Mouse (Mus musculus): ENCODE data around the gene Antxrl. TPM values are rescaled to one million over a fixed set of nuclear protein-coding genes. Genes with fewer than 3 reads are reported as not detected.

The Antxrl gene
- not detected for polyA plus RNA-seq (2017; shearing (Covaris generic))

GRCm38 (mm10) chr14:34052516-34052915 is at the start of gene Antxrl:
Antxrl (plus strand) TSS chr14:34052707.
- ATAC-seq: no peak

- ATAC-seq: no peak
These were observed 37.4 kb upstream of the Antxrl start, which contains the start of gene Gm30083 for GRCm38 (mm10) chr14:34015063-34015462. Gm30083 (minus strand) TSS chr14:34015182.

DNA sequence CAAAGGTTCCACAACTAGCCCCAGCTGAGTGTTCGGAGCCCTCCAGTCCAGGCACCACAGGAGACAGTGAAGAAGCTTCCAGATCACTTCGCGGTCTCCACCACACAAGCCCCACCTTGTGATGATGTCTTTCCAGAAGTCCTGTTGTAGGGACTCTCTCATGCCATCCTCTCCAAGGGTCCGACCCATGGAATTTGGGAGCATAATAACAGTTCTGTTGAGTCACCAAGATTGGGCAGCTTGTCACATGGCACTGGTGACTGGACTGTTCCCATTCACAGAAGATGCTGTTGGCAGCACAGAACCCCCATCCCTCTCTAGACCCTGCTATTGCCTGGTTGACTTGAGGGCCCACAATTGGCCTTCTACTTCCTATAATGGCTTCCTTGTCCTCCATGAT is 36.1 kb upstream of the Antxrl start, which contains the start of gene Gm5460:
Gm5460 (plus strand) TSS at position 378 of the 400 bp plus-strand sequence.
- no peak for ATAC-seq

- ATAC-seq: no peak
These were observed 35.6 kb upstream of the Antxrl start for GRCm38 (mm10) chr14:34016938-34017337.

- ATAC-seq: no peak
These were observed 25.8 kb upstream of the Antxrl start for GRCm38 (mm10) chr14:34026710-34027109.

GRCm38 (mm10) chr14:34033841-34034610 is 18.5 kb upstream of the Antxrl start:
- ATAC-seq: no peak

DNA sequence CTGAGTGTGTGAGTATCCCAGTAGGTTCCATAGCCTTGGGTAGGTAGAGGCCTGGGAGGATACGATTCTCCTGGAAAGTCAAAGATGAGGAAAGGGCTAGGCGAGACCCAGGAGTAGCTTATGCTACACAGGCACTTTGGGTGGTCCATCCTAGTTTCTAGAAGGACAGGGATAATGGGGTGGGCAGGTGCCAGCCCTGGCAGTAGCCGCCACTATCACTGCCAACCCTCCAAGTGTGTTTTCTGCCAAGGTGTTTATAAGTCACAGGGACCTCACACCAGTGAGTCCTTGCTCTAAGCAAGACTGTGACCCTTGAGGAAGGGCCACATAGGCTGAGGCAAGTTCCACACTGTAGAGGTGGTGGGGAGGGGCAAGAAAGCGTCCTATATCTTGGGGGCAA is 11.3 kb upstream of the Antxrl start:
- ATAC-seq: no peak

DNA sequence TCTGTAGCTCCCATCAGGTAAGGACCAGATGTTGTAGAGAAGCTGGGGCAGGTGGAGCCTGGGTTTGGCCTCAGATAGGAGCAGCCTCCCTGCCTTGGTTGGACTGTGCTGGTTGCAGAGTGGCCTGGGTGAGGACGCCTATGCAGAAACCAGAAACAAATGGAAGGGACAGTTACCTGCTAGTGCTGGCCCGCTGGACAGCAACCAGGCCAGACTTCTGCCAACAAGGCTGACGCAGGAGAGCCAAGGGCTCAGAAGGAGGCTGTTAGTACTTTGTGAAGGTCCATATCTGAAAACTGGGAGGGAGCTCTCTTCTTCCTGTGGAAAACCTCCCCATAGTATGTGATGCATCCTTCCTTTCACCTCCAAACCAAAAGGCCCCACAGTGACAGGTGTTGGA is 9.2 kb upstream of the Antxrl start:
- ATAC-seq: no peak

- no peak for ATAC-seq
These were observed 2.3 kb upstream of the Antxrl start for GRCm38 (mm10) chr14:34050101-34050779.

DNA sequence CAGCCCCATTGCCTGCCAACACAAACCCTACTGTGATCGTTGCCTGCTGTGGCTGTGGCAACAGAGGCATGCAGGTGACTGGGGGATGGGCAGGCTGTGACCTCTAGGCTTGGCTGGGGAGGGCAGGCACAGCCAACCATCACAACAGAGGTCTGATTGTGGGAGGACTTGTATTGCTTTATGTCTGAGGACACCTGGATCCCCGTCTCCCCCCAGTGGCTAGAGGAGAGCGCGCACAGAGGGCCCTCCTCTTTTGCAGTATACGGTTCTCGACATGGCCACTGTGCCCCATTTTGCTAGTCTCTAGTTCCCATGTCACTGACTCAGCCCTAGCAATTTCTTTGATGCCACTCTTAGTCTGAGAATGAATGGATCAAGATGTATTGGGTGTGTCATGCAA is 19.2 kb downstream of the Antxrl start:
- no peak for ATAC-seq

GRCm38 (mm10) chr14:34075346-34075745 is 22.8 kb downstream of the Antxrl start:
- ATAC-seq: no peak

DNA sequence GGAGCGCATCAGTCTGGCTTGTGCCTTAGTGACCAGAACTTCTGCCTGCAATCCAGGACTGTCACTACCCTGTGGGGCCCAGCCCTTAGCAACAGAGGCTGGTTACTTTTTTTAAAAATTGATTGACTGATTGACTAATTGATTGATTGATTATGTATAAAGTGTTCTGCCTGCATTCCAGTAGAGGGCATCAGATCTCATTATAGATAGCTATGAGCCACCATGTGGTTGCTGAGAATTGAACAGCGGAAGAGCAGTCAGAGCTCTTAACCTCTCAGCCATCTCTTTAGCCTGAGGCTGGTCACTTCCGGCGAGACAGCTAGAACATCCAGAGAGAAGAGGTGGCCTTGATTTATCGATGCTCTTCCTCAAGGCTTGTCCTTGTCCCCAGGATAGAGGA is 24.7 kb downstream of the Antxrl start:
- no peak for ATAC-seq

GRCm38 (mm10) chr14:34078293-34078692 is 25.8 kb downstream of the Antxrl start:
- no peak for ATAC-seq

DNA sequence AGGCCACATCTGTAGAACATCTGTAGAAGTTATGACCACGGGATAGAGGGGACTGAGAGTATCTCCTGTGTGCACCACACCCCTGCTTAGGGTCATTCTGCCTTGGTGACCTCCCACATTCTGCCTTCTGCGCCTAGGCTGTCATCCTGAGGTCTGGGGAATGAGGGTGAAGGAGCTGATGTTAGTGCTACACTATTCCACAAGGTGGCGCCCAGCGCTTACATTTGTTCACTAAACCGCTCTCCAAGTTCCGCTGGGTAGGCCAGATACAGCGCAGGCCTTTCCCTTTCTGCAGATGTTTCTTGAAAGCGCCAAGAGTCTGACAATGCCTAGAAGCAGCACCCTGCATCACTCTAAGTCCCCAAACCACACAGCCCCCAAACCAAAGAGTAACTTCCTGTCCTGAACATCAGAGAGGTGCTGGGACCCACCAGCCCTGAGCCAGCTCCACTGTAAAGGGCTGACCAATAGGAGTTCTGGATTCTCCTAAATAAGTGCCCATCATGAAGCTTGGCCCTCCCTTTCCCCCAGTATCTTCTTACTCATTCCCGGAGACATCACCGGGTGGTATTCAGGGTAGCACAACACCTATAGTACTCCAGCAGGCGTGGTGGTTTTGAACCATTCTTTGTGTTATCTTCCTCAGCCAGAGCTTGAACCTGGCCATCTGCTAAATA is 28.0 kb downstream of the Antxrl start:
- ATAC-seq: no peak

GRCm38 (mm10) chr14:34085731-34086130 is 33.2 kb downstream of the Antxrl start, which contains the start of gene Anxa8:
Anxa8 (plus strand) TSS chr14:34085981.
- no peak for ATAC-seq

DNA sequence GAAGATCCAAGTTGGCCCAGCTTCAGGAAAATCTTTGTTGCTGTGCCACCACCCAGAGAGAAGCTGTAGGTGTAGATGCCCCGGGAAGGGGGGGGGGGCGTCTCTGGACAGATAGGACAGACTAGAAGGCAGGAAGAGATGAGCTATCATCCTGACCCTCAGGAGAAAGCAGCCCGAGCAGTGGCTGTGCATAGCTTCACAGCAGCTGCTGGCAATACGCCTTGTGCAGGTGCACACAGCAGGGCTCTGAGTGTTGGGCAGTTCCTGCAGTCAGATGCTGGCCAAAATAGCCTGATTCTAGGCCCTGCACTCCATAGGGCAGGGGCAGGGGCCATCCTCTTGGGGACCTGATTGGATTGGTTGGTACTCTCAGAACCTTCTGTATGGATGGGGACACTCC is 34.3 kb downstream of the Antxrl start:
- no peak for ATAC-seq

- ATAC-seq: no peak
These were observed 35.4 kb downstream of the Antxrl start for GRCm38 (mm10) chr14:34087856-34088398.

DNA sequence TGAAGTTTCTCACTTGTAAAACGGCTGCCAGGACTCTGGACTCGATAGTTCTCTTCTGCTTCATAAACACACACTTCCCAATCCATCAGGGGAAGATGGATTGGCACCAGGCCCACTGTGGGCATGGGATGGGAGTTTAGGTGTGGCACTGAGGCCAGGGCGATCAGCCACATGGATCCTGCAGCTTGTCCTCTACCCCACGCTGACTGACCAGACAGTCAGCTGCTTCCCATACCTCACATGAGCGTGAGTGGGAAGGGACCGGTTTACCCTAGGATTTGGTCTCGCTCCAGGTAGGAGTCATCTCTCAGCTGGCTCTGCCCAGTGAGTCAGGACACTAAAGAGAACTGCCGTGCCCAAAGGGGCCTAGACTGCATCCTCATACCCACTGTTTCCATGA is 37.3 kb downstream of the Antxrl start:
- no peak for ATAC-seq

DNA sequence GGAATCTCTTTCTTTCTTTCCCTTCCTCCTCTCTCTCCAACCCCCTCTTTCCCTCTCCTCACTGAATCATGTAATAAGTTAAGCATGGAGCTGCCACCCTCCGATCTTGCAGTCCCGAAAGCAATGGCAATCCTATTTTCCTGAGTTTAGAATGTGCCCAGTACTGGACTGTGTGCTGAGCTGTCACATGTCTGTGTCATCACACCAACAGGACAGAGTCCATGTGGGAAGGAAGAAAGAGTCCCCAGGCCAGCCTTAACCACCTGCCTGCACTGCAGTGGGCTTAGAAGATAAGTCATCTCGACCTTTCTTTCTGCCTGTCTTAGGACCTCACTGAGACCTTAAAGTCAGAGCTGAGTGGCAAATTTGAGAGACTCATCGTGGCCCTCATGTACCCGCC is 39.0 kb downstream of the Antxrl start:
- no peak for ATAC-seq

DNA sequence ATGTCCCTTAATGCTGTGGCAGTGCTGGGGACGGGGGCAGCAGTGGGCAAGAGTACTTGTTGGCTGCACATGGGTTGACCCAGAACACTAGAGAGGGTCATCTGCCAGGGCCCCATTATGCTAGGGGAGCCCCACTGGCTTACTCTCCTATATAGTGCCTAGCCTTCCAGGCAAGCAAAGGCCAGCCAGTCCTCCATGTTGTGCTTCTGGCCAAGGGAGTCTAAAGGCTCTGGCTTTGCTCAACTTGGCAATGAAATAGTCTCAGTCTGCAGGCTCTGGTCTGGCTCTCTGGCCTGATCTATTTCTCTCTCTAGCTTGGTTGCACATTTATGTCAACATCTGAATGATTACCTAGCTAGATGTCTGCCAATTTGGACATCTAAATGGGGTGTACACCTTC is 40.3 kb downstream of the Antxrl start:
- no peak for ATAC-seq

DNA sequence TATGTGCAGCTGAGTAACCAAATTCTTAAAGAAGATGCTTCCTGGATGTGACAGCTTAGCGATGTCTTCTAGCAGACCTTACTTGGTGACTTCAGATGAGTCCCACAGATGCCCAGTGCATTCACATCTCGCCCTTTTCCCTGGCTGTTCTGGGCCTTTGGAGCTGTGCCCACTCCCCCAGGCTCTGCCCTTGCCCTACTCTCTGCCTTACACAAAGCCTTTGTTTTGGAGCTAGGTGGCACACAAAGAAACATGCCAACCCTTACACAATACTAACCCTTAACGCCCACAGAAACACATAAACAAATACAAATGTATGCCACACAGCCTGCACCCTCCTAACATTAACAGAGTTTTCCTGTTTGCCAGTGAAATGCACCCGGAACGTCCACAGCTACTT is 43.7 kb downstream of the Antxrl start:
- no peak for ATAC-seq

- no peak for ATAC-seq
These were observed 50.1 kb downstream of the Antxrl start, which contains the start of gene A630023A22Rik for GRCm38 (mm10) chr14:34102601-34103000. A630023A22Rik (minus strand) TSS chr14:34102754.

DNA sequence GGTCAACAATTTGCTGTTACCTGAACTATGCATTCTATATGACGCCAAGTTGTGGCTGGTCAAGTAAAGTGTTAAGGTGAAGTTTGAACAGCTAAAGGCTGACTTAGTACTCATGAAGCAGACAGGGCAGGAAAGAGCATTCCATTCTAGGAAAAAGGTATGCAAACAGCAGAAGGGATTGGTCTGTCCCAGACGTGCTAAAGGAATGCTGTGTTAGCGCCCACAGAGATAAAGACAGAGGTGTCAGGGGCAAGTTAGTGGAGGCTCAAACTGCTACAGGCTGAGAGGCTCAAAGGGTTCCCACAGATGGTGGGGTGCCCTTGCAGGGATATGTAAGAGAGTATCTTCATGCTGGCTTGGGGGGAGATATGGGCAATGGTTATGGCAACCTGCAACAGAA is 51.3 kb downstream of the Antxrl start:
- ATAC-seq: no peak

Data from activated CD4-positive, CD25-positive, alpha-beta regulatory T cell, adult 4 months (primary cell).